Mouse (Mus musculus): ENCODE data around the gene Gm10282. TPM values are rescaled to one million over a fixed set of nuclear protein-coding genes. Genes with fewer than 3 reads are reported as not detected.

Gm10282 gene
- total RNA-seq, 2 experiments from 2014 or later: 5.1 to 8.7 TPM

- intact Hi-C loops (cut with DNase I): no loop called here
- DNase-seq (ENCODE audit: low spot score in 2 of 2): no peak
Observed at GRCm38 (mm10) chr8:72329116-72329515, 24.1 kb upstream of the Gm10282 start.

- no peak for DNase-seq (ENCODE audit: low spot score in 2 of 2)
- intact Hi-C loops (cut with DNase I): no loop called here
Observed at GRCm38 (mm10) chr8:72324708-72325107, 19.6 kb upstream of the Gm10282 start.

GRCm38 (mm10) chr8:72324036-72324706 is 19.1 kb upstream of the Gm10282 start:
- DNase-seq (ENCODE audit: low spot score in 2 of 2): no peak
- intact Hi-C loops (cut with DNase I): no loop called here

- no peak for DNase-seq (ENCODE audit: low spot score in 2 of 2)
- intact Hi-C loops (cut with DNase I): no loop called here
Observed at GRCm38 (mm10) chr8:72323131-72323725, 18.2 kb upstream of the Gm10282 start.

- intact Hi-C loops (cut with DNase I): no loop called here
- DNase-seq (ENCODE audit: low spot score in 2 of 2): no peak
Observed at GRCm38 (mm10) chr8:72322471-72322889, 17.4 kb upstream of the Gm10282 start.

- DNase-seq (ENCODE audit: low spot score in 2 of 2): no peak
- intact Hi-C loops (cut with DNase I): no loop called here
Observed at GRCm38 (mm10) chr8:72321635-72322441, 16.8 kb upstream of the Gm10282 start.

GRCm38 (mm10) chr8:72320803-72321583 is 15.9 kb upstream of the Gm10282 start:
- intact Hi-C loops (cut with DNase I): no loop called here
- DNase-seq (ENCODE audit: low spot score in 2 of 2): no peak

- intact Hi-C loops (cut with DNase I): no loop called here
- no peak for DNase-seq (ENCODE audit: low spot score in 2 of 2)
Observed at GRCm38 (mm10) chr8:72319921-72320802, 15.1 kb upstream of the Gm10282 start.

GRCm38 (mm10) chr8:72319397-72319796 is 14.3 kb upstream of the Gm10282 start:
- DNase-seq (ENCODE audit: low spot score in 2 of 2): no peak
- intact Hi-C loops (cut with DNase I): no loop called here

GRCm38 (mm10) chr8:72318801-72319322 is 13.8 kb upstream of the Gm10282 start, which contains the start of gene Klf2:
TSS of gene Klf2 (plus strand) at chr8:72319033.
- DNase-seq (ENCODE audit: low spot score in 2 of 2): peak; percentile 91 to 95
- intact Hi-C loops (cut with DNase I): no loop called here

- no peak for DNase-seq (ENCODE audit: low spot score in 2 of 2)
- intact Hi-C loops (cut with DNase I): no loop called here
Observed at GRCm38 (mm10) chr8:72317741-72318301, 12.8 kb upstream of the Gm10282 start.

GRCm38 (mm10) chr8:72316053-72316695 is 11.1 kb upstream of the Gm10282 start:
- DNase-seq (ENCODE audit: low spot score in 2 of 2): no peak
- intact Hi-C loops (cut with DNase I): no loop called here

GRCm38 (mm10) chr8:72312926-72313518 is 8.0 kb upstream of the Gm10282 start:
- DNase-seq (ENCODE audit: low spot score in 2 of 2): no peak
- intact Hi-C loops (cut with DNase I): no loop called here

GRCm38 (mm10) chr8:72310849-72311506 is 5.9 kb upstream of the Gm10282 start:
- peak; percentile 64 to 81 for DNase-seq (ENCODE audit: low spot score in 2 of 2)
- intact Hi-C loops (cut with DNase I): no loop called here

GRCm38 (mm10) chr8:72308276-72308675 is 3.2 kb upstream of the Gm10282 start:
- intact Hi-C loops (cut with DNase I): no loop called here
- no peak for DNase-seq (ENCODE audit: low spot score in 2 of 2)

- DNase-seq (ENCODE audit: low spot score in 2 of 2): no peak
- intact Hi-C loops (cut with DNase I): no loop called here
Observed at GRCm38 (mm10) chr8:72306913-72307312, 1.9 kb upstream of the Gm10282 start.

GRCm38 (mm10) chr8:72303633-72304032 is 1.4 kb downstream of the Gm10282 start:
- DNase-seq (ENCODE audit: low spot score in 2 of 2): peak in 1 of 2 experiments; percentile 48
- intact Hi-C loops (cut with DNase I): no loop called here
